Mouse (Mus musculus): ENCODE results near the gene Apobec4. TPM values are rescaled to one million over a fixed set of nuclear protein-coding genes. Genes with fewer than 3 reads are reported as not detected.
"Not testable (repeated sequence)": the region's sequence is repeated elsewhere in the genome, so short reads cannot be mapped to it uniquely, and the experiment has no call there.

Gene Apobec4
- polyA plus RNA-seq, 1 experiment = not detected

DNA sequence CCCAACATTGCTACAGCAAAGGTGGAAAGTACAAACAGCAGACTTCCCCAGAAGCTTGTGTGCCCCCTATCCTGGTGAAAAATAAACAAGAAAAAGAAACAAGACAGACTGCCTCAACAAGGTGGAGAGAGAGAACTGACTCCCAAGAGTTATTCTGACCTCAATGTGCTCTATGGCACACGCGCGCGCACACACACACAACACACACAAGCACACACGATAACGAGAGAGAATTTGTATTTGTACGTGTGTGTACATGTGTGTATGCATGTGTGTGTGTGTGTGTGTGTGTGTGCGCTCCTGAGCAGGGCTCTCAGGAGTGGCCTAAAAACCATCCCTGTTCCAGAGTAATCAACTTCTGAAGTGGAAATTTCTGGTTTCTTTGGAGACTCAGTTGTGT is 34.3 kb downstream of the Apobec4 start:
- no peaks in the 10 kb centered on the region for H3K4me1 ChIP-seq (ENCODE audit: control insufficient read depth, insufficient read depth, low read length)
- H3K27ac ChIP-seq (ENCODE audit: insufficient read depth, low read length) = no peak overlapping the region
- TF ChIP-seq POLR2A (IDR thresholded peaks at IDR 0.05; ENCODE audit: extremely low read depth, insufficient read depth, low read length) = no peak
- TF ChIP-seq CTCF (IDR thresholded peaks at IDR 0.05; ENCODE audit: extremely low read depth, insufficient read depth, low read length) = no peak
- no peak overlapping the region for H3K4me3 ChIP-seq (ENCODE audit: insufficient read depth, low read length)

GRCm38 (mm10) chr1:152785446-152785845 is 35.1 kb downstream of the Apobec4 start:
- not testable (repeated sequence) for H3K4me3 ChIP-seq (ENCODE audit: insufficient read depth, low read length); H3K27ac ChIP-seq (ENCODE audit: insufficient read depth, low read length); H3K4me1 ChIP-seq (ENCODE audit: control insufficient read depth, insufficient read depth, low read length)

DNA sequence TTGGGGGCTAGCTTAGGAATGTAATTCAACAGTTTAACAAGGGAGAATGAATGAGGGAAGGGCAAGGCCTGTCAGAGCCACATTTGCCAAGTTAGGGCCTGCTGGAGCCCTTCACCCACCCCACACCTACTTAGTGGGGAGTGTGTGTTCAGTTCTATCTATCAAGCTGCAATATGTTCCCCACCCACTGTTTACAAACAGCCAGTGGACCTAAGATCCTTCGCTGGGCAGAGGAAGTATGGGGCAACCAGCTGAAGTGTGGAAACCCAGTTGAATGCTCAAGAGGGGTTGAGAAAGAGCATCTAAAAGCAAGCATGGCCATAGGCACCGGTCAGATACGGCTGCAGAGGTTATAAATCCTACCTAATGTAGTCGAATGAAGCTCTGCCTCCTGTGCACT is 36.6 kb downstream of the Apobec4 start:
- Histone ChIP-seq H3K4me1 (ENCODE audit: control insufficient read depth, insufficient read depth, low read length) (no peaks in the 10 kb centered on the region), H3K27ac (ENCODE audit: insufficient read depth, low read length) (no peak overlapping the region), H3K4me3 (ENCODE audit: insufficient read depth, low read length) (no peak overlapping the region)
- TF ChIP-seq POLR2A (IDR thresholded peaks at IDR 0.05; ENCODE audit: extremely low read depth, insufficient read depth, low read length) (no peak), CTCF (IDR thresholded peaks at IDR 0.05; ENCODE audit: extremely low read depth, insufficient read depth, low read length) (no peak)

- no peak overlapping the region for H3K27ac ChIP-seq (ENCODE audit: insufficient read depth, low read length)
- TF ChIP-seq POLR2A (IDR thresholded peaks at IDR 0.05; ENCODE audit: extremely low read depth, insufficient read depth, low read length) (no peak), CTCF (IDR thresholded peaks at IDR 0.05; ENCODE audit: extremely low read depth, insufficient read depth, low read length) (no peak)
- no peaks in the 10 kb centered on the region for H3K4me1 ChIP-seq (ENCODE audit: control insufficient read depth, insufficient read depth, low read length)
- H3K4me3 ChIP-seq (ENCODE audit: insufficient read depth, low read length) = no peak overlapping the region
Observed at GRCm38 (mm10) chr1:152788121-152788660, 37.8 kb downstream of the Apobec4 start.

DNA sequence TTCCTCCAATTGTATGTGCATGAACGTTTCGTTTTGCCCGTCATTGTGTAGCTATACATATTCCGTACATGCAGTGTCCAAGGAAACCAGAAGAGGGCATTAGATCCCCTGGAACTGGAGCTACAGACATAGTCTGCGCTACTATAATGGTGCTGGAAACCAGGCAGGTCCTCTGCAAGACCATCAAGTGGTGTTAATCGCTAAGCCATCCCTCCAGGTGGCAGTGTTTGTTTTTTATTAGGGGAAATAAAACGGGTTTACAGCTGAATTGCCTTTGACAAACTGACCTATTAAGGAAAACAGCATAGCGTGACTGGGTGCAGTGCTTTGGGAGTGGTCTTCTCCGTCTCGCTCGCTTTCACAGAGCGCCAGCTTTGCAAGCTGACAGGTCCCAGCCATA is 39.9 kb downstream of the Apobec4 start:
- Histone ChIP-seq H3K4me1 (ENCODE audit: control insufficient read depth, insufficient read depth, low read length) (no peaks in the 10 kb centered on the region), H3K4me3 (ENCODE audit: insufficient read depth, low read length) (no peak overlapping the region), H3K27ac (ENCODE audit: insufficient read depth, low read length) (no peak overlapping the region)
- TF ChIP-seq CTCF (IDR thresholded peaks at IDR 0.05; ENCODE audit: extremely low read depth, insufficient read depth, low read length) = peak; percentile 34
- TF ChIP-seq POLR2A (IDR thresholded peaks at IDR 0.05; ENCODE audit: extremely low read depth, insufficient read depth, low read length) = no peak

DNA sequence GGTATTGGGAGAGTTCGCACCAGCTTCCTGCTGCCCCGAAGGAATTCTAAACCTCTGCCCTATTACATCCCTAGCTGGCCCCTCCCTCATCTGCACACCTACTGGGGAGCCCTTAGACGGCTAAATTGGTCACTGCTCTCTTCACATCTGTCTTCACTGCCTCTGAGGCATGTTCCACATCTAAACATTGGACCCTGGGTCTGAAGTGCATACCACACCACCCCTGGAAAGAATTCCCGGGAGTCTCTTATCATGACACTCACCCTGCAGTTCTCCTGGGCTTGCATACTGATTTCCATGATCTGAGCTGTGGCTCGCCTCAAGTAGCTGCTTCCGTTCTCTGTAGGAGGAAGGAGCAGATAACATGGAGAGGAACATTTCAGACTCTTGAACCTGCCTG is 40.5 kb downstream of the Apobec4 start:
- Histone ChIP-seq H3K27ac (ENCODE audit: insufficient read depth, low read length) (no peak overlapping the region), H3K4me3 (ENCODE audit: insufficient read depth, low read length) (no peak overlapping the region), H3K4me1 (ENCODE audit: control insufficient read depth, insufficient read depth, low read length) (no peaks in the 10 kb centered on the region)
- TF ChIP-seq CTCF (IDR thresholded peaks at IDR 0.05; ENCODE audit: extremely low read depth, insufficient read depth, low read length) = no peak
- no peak for TF ChIP-seq POLR2A (IDR thresholded peaks at IDR 0.05; ENCODE audit: extremely low read depth, insufficient read depth, low read length)

GRCm38 (mm10) chr1:152791269-152791668 is 40.9 kb downstream of the Apobec4 start:
- H3K4me3 ChIP-seq (ENCODE audit: insufficient read depth, low read length) = no peak overlapping the region
- TF ChIP-seq CTCF (IDR thresholded peaks at IDR 0.05; ENCODE audit: extremely low read depth, insufficient read depth, low read length) (no peak), POLR2A (IDR thresholded peaks at IDR 0.05; ENCODE audit: extremely low read depth, insufficient read depth, low read length) (no peak)
- no peak overlapping the region for H3K27ac ChIP-seq (ENCODE audit: insufficient read depth, low read length)
- H3K4me1 ChIP-seq (ENCODE audit: control insufficient read depth, insufficient read depth, low read length) = no peaks in the 10 kb centered on the region

DNA sequence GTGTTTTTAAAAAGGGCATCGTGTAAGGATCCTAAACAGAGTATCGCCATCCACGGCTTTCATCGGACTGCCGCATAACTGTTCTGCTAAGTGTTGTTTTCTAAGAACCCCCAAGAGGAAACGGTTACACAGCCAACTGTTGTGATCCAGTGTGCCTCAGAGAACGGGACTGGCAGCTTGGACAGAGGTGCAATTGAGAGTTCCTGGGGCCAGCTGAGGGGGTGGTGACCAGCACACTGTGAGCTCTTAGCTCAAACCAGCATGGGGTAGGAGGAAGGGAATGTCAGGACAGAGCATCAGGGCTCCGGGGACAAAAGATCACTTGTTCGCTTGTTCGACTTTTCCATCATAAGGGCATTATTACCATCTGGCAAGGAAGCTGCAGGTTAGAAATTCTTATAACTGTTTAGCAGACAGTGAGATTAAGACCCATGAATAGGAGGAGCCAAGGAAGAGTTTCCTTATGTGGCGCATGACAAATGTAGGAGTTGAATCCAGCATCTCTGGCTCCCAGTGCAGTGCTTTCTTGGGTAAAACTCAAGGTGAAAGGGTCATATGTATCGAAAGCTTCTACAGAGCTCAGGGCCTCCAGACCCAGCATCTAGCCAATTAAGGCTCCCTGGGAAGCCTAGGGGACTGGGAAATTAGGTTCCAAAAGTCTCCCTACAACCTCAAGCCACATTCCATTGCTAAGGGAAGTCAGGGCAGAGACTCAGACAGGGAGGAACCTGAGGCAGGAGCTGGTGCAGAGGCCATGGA is 42.6 kb downstream of the Apobec4 start:
- Histone ChIP-seq H3K4me3 (ENCODE audit: insufficient read depth, low read length) (no peak overlapping the region), H3K27ac (ENCODE audit: insufficient read depth, low read length) (peak overlapping the region; percentile 80), H3K4me1 (ENCODE audit: control insufficient read depth, insufficient read depth, low read length) (no peaks in the 10 kb centered on the region)
- TF ChIP-seq CTCF (IDR thresholded peaks at IDR 0.05; ENCODE audit: extremely low read depth, insufficient read depth, low read length) (no peak), POLR2A (IDR thresholded peaks at IDR 0.05; ENCODE audit: extremely low read depth, insufficient read depth, low read length) (no peak)

DNA sequence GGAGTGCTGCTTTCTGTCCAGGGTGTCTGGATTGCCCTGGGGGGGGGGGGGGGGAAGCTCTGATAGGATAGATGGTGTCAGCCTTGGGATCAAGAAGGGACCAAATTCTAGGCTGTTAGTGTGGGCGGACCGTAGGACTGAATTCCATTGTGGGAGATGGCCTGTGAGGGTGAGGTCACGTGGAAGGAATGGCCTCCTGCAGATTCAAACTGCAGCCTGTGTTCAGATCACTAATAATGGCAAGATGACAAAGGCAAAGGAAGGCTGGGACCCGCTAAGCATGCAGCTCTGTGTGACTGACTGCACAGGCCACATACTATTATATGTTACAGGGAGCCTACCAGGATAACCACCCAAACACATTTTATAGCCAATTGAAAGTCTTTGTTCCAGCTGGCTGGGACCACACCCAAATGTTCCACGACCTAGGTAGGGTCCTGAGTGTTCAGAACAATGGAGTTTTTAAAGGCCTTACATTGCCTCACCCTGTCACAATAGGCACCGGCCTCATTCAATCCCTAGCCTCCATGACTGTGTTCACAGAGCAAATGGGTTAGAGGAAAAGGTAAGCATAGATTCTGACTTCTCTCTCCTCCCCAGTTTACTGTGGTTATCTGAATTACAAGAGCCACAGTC is 43.3 kb downstream of the Apobec4 start:
- no peak overlapping the region for H3K4me3 ChIP-seq (ENCODE audit: insufficient read depth, low read length)
- TF ChIP-seq POLR2A (IDR thresholded peaks at IDR 0.05; ENCODE audit: extremely low read depth, insufficient read depth, low read length) (no peak), CTCF (IDR thresholded peaks at IDR 0.05; ENCODE audit: extremely low read depth, insufficient read depth, low read length) (no peak)
- H3K4me1 ChIP-seq (ENCODE audit: control insufficient read depth, insufficient read depth, low read length) = no peaks in the 10 kb centered on the region
- H3K27ac ChIP-seq (ENCODE audit: insufficient read depth, low read length) = peak overlapping the region; percentile 80; the same call in 1 of the 2 replicates

DNA sequence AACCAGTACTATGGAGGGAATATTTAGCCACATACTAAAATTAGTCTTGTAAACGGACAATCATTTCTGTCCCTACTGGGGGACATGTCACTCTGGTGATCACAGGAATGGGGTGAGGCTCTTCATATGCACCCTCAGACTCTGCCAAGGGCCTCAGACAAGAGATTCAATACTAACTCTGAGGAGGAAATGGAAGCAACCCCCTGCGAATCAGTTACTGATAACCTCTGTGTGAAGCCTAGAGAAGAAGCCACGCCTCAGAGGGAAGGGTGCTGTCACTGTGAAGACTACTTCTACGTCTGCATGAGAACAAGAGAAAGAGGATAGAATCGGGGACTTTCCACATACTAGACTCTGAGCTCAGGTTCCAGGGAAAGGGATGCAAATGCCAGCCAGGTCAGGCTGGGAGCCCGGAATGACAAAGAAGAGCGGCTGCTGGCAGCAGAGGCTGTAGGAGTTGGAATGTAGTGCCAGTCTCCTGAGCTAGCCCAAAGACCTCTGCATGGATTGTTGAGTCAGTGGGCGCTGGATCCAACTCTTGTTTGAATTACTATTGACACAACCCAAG is 45.4 kb downstream of the Apobec4 start:
- no peak for TF ChIP-seq CTCF (IDR thresholded peaks at IDR 0.05; ENCODE audit: extremely low read depth, insufficient read depth, low read length)
- TF ChIP-seq POLR2A (IDR thresholded peaks at IDR 0.05; ENCODE audit: extremely low read depth, insufficient read depth, low read length) = no peak
- Histone ChIP-seq H3K27ac (ENCODE audit: insufficient read depth, low read length) (no peak overlapping the region), H3K4me1 (ENCODE audit: control insufficient read depth, insufficient read depth, low read length) (peaks cover 5% of the 10 kb centered on the region; the same call in 1 of the 2 replicates), H3K4me3 (ENCODE audit: insufficient read depth, low read length) (no peak overlapping the region)

All from cortical plate, adult 2 months (tissue).